Mouse (Mus musculus) liver, embryonic 14.5 days (tissue): ENCODE results near the gene Cct3.

Source experiments
- CTCF ChIP-seq: IDR thresholded peaks from 2 replicates; pipeline ENCODE4 v1.5.1; 2016; ENCODE audit warnings: antibody characterized with exemption, low read depth, control low read depth
- EP300 ChIP-seq: IDR thresholded peaks from 2 replicates; pipeline ENCODE4 v1.6.1; 2016; ENCODE audit warnings: antibody characterized with exemption, low read depth

DNA sequence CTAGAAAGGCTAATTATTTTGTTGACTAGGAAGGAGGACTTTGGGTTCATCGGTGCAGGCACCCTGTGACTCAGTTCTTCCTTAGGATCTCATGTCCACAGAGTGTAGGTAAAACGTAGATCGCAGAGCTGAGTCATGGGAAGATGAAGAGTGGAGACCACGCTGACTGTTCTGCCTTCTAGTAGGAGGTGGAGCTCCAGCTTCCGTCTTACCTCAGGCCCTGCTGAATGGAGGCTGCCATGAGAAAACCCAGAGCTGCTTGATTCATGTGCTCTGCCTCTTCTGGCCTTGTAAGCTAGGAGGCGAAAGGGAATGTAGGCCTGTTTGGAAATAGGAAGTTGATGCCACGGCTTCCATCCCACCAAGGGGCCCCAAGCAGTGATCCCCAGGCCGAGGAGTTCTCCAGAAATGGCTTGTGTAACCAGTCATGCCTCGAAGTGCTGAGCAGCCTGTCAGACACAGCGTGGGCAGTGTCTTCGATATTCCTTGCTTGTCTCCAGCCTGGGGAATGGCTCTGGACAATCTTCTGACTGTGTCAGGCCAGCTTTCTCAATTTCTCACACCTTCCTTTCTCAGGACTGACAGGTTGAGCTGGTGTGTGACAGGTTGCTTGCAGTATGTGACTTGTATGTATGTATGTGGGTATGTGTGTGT is 40.6 kb downstream of the Cct3 start:
- TF ChIP-seq CTCF (no peak), EP300 (no peak)
